Mouse (Mus musculus) liver, embryonic 11.5 days (tissue): Measurements from ENCODE around the gene Atp6v1g1. TPM values are rescaled to one million over a fixed set of nuclear protein-coding genes. Genes with fewer than 3 reads are reported as not detected.

Experiments
- ATAC-seq: fragments of 200-750 bp; cut with Nextera tagmentation; replicated peaks from 2 replicates; pipeline ENCODE4 v1.8.0; 2017; ENCODE audit warnings: moderate number of reproducible peaks, mild to moderate bottlenecking, moderate TSS enrichment, moderate library complexity; ENCODE audit not compliant: low FRiP score
- DNase-seq: peaks from one replicate; pipeline ENCODE4 v3.0.0-alpha.2; 2017; ENCODE audit warnings: low spot score
- H3K27ac ChIP-seq: fragments of 300-500 bp; sonication (generic); 2 replicates; pipeline ENCODE4 v1.5.1; 2014; ENCODE audit warnings: mild to moderate bottlenecking, low read depth, low read length, control low read depth
- H3K27me3 ChIP-seq: fragments of 300-500 bp; sonication (generic); replicated peaks from 2 replicates; pipeline ENCODE4 v1.6.1; 2014; ENCODE audit warnings: low read length, mixed read lengths; ENCODE audit not compliant: control insufficient read depth, insufficient read depth
- H3K36me3 ChIP-seq: fragments of 300-500 bp; sonication (generic); 2 replicates; pipeline ENCODE4 v1.6.1; 2014; ENCODE audit warnings: mild to moderate bottlenecking, low read length, moderate library complexity, mixed read lengths; ENCODE audit not compliant: control insufficient read depth, insufficient read depth
- H3K4me1 ChIP-seq: fragments of 300-500 bp; sonication (generic); replicated peaks from 2 replicates; pipeline ENCODE4 v1.6.1; 2014; ENCODE audit warnings: low read length, mixed read lengths; ENCODE audit not compliant: control insufficient read depth, insufficient read depth
- H3K4me2 ChIP-seq: fragments of 300-500 bp; sonication (generic); 2 replicates; pipeline ENCODE4 v1.6.1; 2014; ENCODE audit warnings: mild to moderate bottlenecking, control low read depth, moderate library complexity
- H3K4me3 ChIP-seq: fragments of 300-500 bp; sonication (generic); 2 replicates; pipeline ENCODE4 v1.5.1; 2014; ENCODE audit warnings: low read depth, low read length, control low read depth
- H3K9ac ChIP-seq: fragments of 300-500 bp; sonication (generic); 2 replicates; pipeline ENCODE4 v1.6.1; 2014; ENCODE audit warnings: low read depth, low read length, control low read depth
- H3K9me3 ChIP-seq: fragments of 300-500 bp; sonication (generic); 2 replicates; pipeline ENCODE4 v1.6.1; 2016; ENCODE audit warnings: low read length, inconsistent platforms, mixed read lengths; ENCODE audit not compliant: control insufficient read depth
- WGBS: fragments of 180-500 bp; shearing (Covaris S2); extraction: QIAGEN DNeasy Blood & Tissue Kit; methylation state at CpG from one replicate; pipeline ENCODE4 v1.1.7; 2014; 5-methylcytosine and 5-hydroxymethylcytosine counted together
- polyA plus RNA-seq: library from polyadenylated mRNA; unstranded; fragments of >200 nt; fragmentation: Nextera tagmentation; extraction: Ambion mirVana; gene quantifications from 2 replicates; pipeline ENCODE4 v1.2.1, GENCODE M21; 2014

The Atp6v1g1 gene
- polyA plus RNA-seq, 1 experiment from 2014 or later = 204 TPM

- no peaks in the 10 kb centered on the region for H3K27me3 ChIP-seq
- peaks cover 4% of the 10 kb centered on the region; the same call in 1 of the 2 replicates for H3K36me3 ChIP-seq
- H3K27ac ChIP-seq = no peak overlapping the region
- H3K4me2 ChIP-seq = no peak overlapping the region
- H3K9ac ChIP-seq = no peak overlapping the region
- no peak for ATAC-seq
- DNase-seq = no peak
- H3K9me3 ChIP-seq = no peaks in the 10 kb centered on the region; the same call in 1 of the 2 replicates
- no peak overlapping the region for H3K4me3 ChIP-seq
- H3K4me1 ChIP-seq = no peaks in the 10 kb centered on the region
- WGBS = 65% methylated on average over 5 of the region's 5 CpGs
Measured at GRCm38 (mm10) chr4:63582580-63582979, 38.0 kb downstream of the Atp6v1g1 start.

GRCm38 (mm10) chr4:63585216-63585615 lies 40.6 kb downstream of the Atp6v1g1 start:
- Histone ChIP-seq H3K9ac (no peak overlapping the region), H3K9me3 (no peaks in the 10 kb centered on the region), H3K4me1 (no peaks in the 10 kb centered on the region), H3K27me3 (no peaks in the 10 kb centered on the region), H3K36me3 (no peaks in the 10 kb centered on the region; the same call in 1 of the 2 replicates), H3K4me2 (no peak overlapping the region), H3K4me3 (no peak overlapping the region), H3K27ac (no peak overlapping the region)
- DNase-seq (no peak), ATAC-seq (no peak)
- 90% methylated on average over 10 of the region's 10 CpGs for WGBS

GRCm38 (mm10) chr4:63586240-63586639 lies 41.7 kb downstream of the Atp6v1g1 start:
- no peak overlapping the region for H3K9ac ChIP-seq
- 82% methylated on average over 2 of the region's 2 CpGs for WGBS
- H3K4me1 ChIP-seq = no peaks in the 10 kb centered on the region
- ATAC-seq (no peak), DNase-seq (no peak)
- H3K4me2 ChIP-seq = no peak overlapping the region
- no peaks in the 10 kb centered on the region for H3K9me3 ChIP-seq
- H3K27ac ChIP-seq = no peak overlapping the region
- H3K27me3 ChIP-seq = no peaks in the 10 kb centered on the region
- H3K4me3 ChIP-seq = no peak overlapping the region
- no peaks in the 10 kb centered on the region; the same call in 1 of the 2 replicates for H3K36me3 ChIP-seq

GRCm38 (mm10) chr4:63589987-63590386 lies 45.4 kb downstream of the Atp6v1g1 start:
- no peak overlapping the region for H3K9ac ChIP-seq
- ATAC-seq (no peak), DNase-seq (no peak)
- H3K27me3 ChIP-seq = no peaks in the 10 kb centered on the region
- 61% methylated on average over 7 of the region's 7 CpGs for WGBS
- H3K4me3 ChIP-seq = no peak overlapping the region
- H3K36me3 ChIP-seq = no peaks in the 10 kb centered on the region
- H3K4me1 ChIP-seq = no peaks in the 10 kb centered on the region; the same call in 1 of the 2 replicates
- no peaks in the 10 kb centered on the region for H3K9me3 ChIP-seq
- no peak overlapping the region for H3K4me2 ChIP-seq
- no peak overlapping the region for H3K27ac ChIP-seq

- Histone ChIP-seq H3K27ac (no peak overlapping the region), H3K36me3 (no peaks in the 10 kb centered on the region), H3K9me3 (no peaks in the 10 kb centered on the region), H3K27me3 (no peaks in the 10 kb centered on the region), H3K4me2 (no peak overlapping the region), H3K4me1 (no peaks in the 10 kb centered on the region; the same call in 1 of the 2 replicates), H3K4me3 (no peak overlapping the region), H3K9ac (no peak overlapping the region)
- DNase-seq = no peak
- WGBS = 73% methylated on average over 4 of the region's 4 CpGs
- no peak for ATAC-seq
Measured at GRCm38 (mm10) chr4:63590538-63590937, 46.0 kb downstream of the Atp6v1g1 start.

- H3K9ac ChIP-seq = no peak overlapping the region
- H3K27ac ChIP-seq = no peak overlapping the region
- H3K27me3 ChIP-seq = no peaks in the 10 kb centered on the region
- DNase-seq (no peak), ATAC-seq (no peak)
- H3K36me3 ChIP-seq = no peaks in the 10 kb centered on the region
- H3K4me3 ChIP-seq = no peak overlapping the region
- H3K4me2 ChIP-seq = no peak overlapping the region
- WGBS = 61% methylated on average over 5 of the region's 5 CpGs
- no peaks in the 10 kb centered on the region; the same call in 1 of the 2 replicates for H3K4me1 ChIP-seq
- no peaks in the 10 kb centered on the region for H3K9me3 ChIP-seq
Measured at GRCm38 (mm10) chr4:63594459-63595110, 50.0 kb downstream of the Atp6v1g1 start.

GRCm38 (mm10) chr4:63595259-63595658 lies 50.7 kb downstream of the Atp6v1g1 start:
- Histone ChIP-seq H3K4me2 (no peak overlapping the region), H3K27me3 (no peaks in the 10 kb centered on the region), H3K4me1 (no peaks in the 10 kb centered on the region; the same call in 1 of the 2 replicates), H3K4me3 (no peak overlapping the region), H3K9ac (no peak overlapping the region), H3K36me3 (no peaks in the 10 kb centered on the region), H3K9me3 (no peaks in the 10 kb centered on the region), H3K27ac (no peak overlapping the region)
- ATAC-seq (no peak), DNase-seq (no peak)
- 52% methylated on average over 10 of the region's 10 CpGs for WGBS

- Histone ChIP-seq H3K27ac (no peak overlapping the region), H3K9me3 (no peaks in the 10 kb centered on the region), H3K27me3 (no peaks in the 10 kb centered on the region), H3K36me3 (no peaks in the 10 kb centered on the region), H3K9ac (no peak overlapping the region), H3K4me2 (no peak overlapping the region), H3K4me1 (no peaks in the 10 kb centered on the region; the same call in 1 of the 2 replicates), H3K4me3 (no peak overlapping the region)
- WGBS = 88% methylated on average over 4 of the region's 4 CpGs
- no peak for DNase-seq
- no peak for ATAC-seq
Measured at GRCm38 (mm10) chr4:63596010-63596409, 51.4 kb downstream of the Atp6v1g1 start.
